Mouse (Mus musculus): Measurements from ENCODE around the gene Rims4.

DNA sequence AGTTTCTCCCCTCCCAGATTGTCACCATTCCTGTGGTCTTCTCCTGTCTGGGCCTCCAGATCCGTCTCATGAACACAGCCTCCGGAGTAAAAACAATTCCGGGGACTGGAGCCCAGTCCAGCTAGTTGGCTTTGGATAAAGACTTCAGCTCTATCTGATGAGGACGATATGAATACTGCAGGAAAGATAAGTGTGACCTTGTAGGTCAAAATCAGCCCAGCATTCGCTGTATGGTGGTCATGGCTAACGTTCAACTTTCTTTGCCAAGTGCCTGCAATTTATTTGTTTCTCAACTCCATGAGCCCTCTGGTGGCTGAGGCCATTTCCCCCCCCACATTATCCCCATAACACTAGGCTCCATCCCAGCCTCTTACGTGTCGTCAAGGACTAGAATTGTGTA lies 26.0 kb upstream of the Rims4 start:
- TF ChIP-seq GATA1 (IDR thresholded peaks at IDR 0.05; ENCODE audit: low read length) (no peak), TAL1 (IDR thresholded peaks at IDR 0.05; ENCODE audit: low read length) (no peak)

Data from erythroblast, embryonic 14.5 days (primary cell).